Comparison of ENCODE assay signal across 29 mouse cellular contexts in genomic region chr5:113140872-113141271, GRCm38 (mm10). TPM values are rescaled to one million over a fixed set of nuclear protein-coding genes. Genes with fewer than 3 reads are reported as not detected.
DNase-seq lines count a peak whose midpoint lies in the region; ATAC-seq and TF ChIP-seq lines count a peak whose summit lies in the region.
"Had no signal": no experiment of that assay in that cellular context is flagged by ENCODE, and none has a peak within 500 bp of the region (broad histone marks: within the 10 kb centered on the region; RNA-seq: fewer than 3 reads in every experiment).

No protein-coding gene starts in this region.

- H3K4me2 ChIP-seq in kidney, postnatal 0 days (ENCODE audit: low read length): no peak overlapping the region
- no peak overlapping the region for H3K4me2 ChIP-seq in lung, embryonic 14.5 days
- H3K4me2 ChIP-seq: forebrain, embryonic 15.5 days; hindbrain, embryonic 15.5 days; intestine, embryonic 15.5 days; limb, embryonic 12.5 days; neural tube, embryonic 13.5 days; stomach, embryonic 15.5 days had no signal

- WGBS in kidney, postnatal 0 days: 96% methylated on average over 5 of the region's 5 CpGs
- WGBS in lung, embryonic 14.5 days: 95% methylated on average over 5 of the region's 5 CpGs
- WGBS in lung, adult 2 months: 98% methylated on average over 5 of the region's 5 CpGs

- 0 out of 2 replicates have a peak overlapping the region, but pooled peaks have one; percentile 83 for H3K27ac ChIP-seq in gastrocnemius, adult 2 months
- no peak overlapping the region for H3K27ac ChIP-seq in kidney, postnatal 0 days
- no peak overlapping the region for H3K27ac ChIP-seq in lung, embryonic 14.5 days (ENCODE audit: low read depth)
- H3K27ac ChIP-seq in bone marrow macrophage, adult 2 months (ENCODE audit: insufficient read depth, low read depth, low read length): no peak overlapping the region
- H3K27ac ChIP-seq: forebrain, embryonic 15.5 days; hindbrain, embryonic 15.5 days; intestine, embryonic 15.5 days; limb, embryonic 12.5 days; neural tube, embryonic 13.5 days; stomach, embryonic 15.5 days had no signal

- no peak overlapping the region for H3K4me3 ChIP-seq in gastrocnemius, adult 2 months
- H3K4me3 ChIP-seq in kidney, postnatal 0 days (replicated peaks; ENCODE audit: low read depth, low read length): no peak overlapping the region
- H3K4me3 ChIP-seq in lung, embryonic 14.5 days (ENCODE audit: low read depth, low read length): no peak overlapping the region
- H3K4me3 ChIP-seq in lung, adult 2 months (replicated peaks; ENCODE audit: extremely low read depth, low read depth, low read length): no peak overlapping the region
- H3K4me3 ChIP-seq in bone marrow macrophage, adult 2 months (ENCODE audit: insufficient read depth, low read length): no peak overlapping the region
- H3K4me3 ChIP-seq: forebrain, embryonic 15.5 days; hindbrain, embryonic 15.5 days; intestine, embryonic 15.5 days; limb, embryonic 12.5 days; myocyte; neural tube, embryonic 13.5 days; stomach, embryonic 15.5 days had no signal

- H3K36me3 ChIP-seq in kidney, postnatal 0 days (ENCODE audit: insufficient read depth, low read length): no peaks in the 10 kb centered on the region
- H3K36me3 ChIP-seq in lung, embryonic 14.5 days (ENCODE audit: insufficient read depth): no peaks in the 10 kb centered on the region
- H3K36me3 ChIP-seq: forebrain, embryonic 15.5 days; hindbrain, embryonic 15.5 days; intestine, embryonic 15.5 days; limb, embryonic 12.5 days; neural tube, embryonic 13.5 days; stomach, embryonic 15.5 days had no signal

- intact Hi-C loops in gastrocnemius, adult 2 months (cut with DNase I): no loop called here
- intact Hi-C loops in gastrocnemius, postnatal 36 days (cut with DNase I): loop anchor here (2.0 kb wide), 1 partner anchor 14 kb away; no protein-coding TSS in a partner anchor

- no peaks in the 10 kb centered on the region for H3K27me3 ChIP-seq in kidney, postnatal 0 days (ENCODE audit: insufficient read depth, low read length)
- H3K27me3 ChIP-seq in lung, embryonic 14.5 days (ENCODE audit: insufficient read depth, low read length): peaks cover 10% of the 10 kb centered on the region
- H3K27me3 ChIP-seq: forebrain, embryonic 15.5 days had no signal

- DNase-seq in gastrocnemius, adult 2 months: no peak
- no peak for DNase-seq in gastrocnemius, postnatal 36 days
- no peak for DNase-seq in kidney, postnatal 0 days (ENCODE audit: low spot score)
- DNase-seq in kidney, adult 8-10 months: no peak
- DNase-seq in lung, embryonic 14.5 days: no peak
- DNase-seq in lung, adult 2 months: no peak
- DNase-seq in urinary bladder, postnatal 10 days (ENCODE audit: low spot score): no peak
- DNase-seq: adrenal gland, postnatal 10 days; cerebellum, adult 8-10 months; cerebellum, postnatal 36 days; gastrocnemius, postnatal 14 days; heart, adult 18-20 months; heart, postnatal 36 days; kidney, postnatal 10 days; lung, postnatal 36 days; midbrain, embryonic 14.5 days; retina, postnatal 1 day; thymus, adult 18-20 months; thymus, postnatal 36 days had no signal

- TF ChIP-seq POLR2A in lung, adult 2 months (IDR thresholded peaks at IDR 0.05; ENCODE audit: borderline replicate concordance, extremely low read depth, low read depth, low read length): no peak
- no peak for TF ChIP-seq POLR2A in bone marrow macrophage, adult 2 months (IDR thresholded peaks at IDR 0.05; ENCODE audit: borderline replicate concordance, low read depth, low read length)

- TF ChIP-seq CTCF in gastrocnemius, adult 2 months (IDR thresholded peaks at IDR 0.05): peak; percentile 26; the same call in 1 of the 2 replicates
- TF ChIP-seq CTCF in kidney, postnatal 0 days (IDR thresholded peaks at IDR 0.05; ENCODE audit: low read depth): peak; percentile 32
- TF ChIP-seq CTCF in lung, embryonic 14.5 days (IDR thresholded peaks at IDR 0.05; ENCODE audit: low read depth): 0 out of 2 replicates have a peak, but pooled peaks have one; percentile 19
- TF ChIP-seq CTCF in lung, adult 2 months (IDR thresholded peaks at IDR 0.05; ENCODE audit: insufficient read depth, low read length): no peak
- peak; percentile 32; the same call in 1 of the 2 replicates for TF ChIP-seq CTCF in bone marrow macrophage, adult 2 months (IDR thresholded peaks at IDR 0.05; ENCODE audit: low read depth, low read length)

- H3K4me1 ChIP-seq in kidney, postnatal 0 days (replicated peaks; ENCODE audit: insufficient read depth, low read length): peaks cover 6% of the 10 kb centered on the region; the same call in 1 of the 2 replicates
- 0 out of 2 replicates have a peak, but pooled peaks cover 9% of the 10 kb centered on the region for H3K4me1 ChIP-seq in lung, embryonic 14.5 days (ENCODE audit: insufficient read depth)
- H3K4me1 ChIP-seq in lung, adult 2 months (ENCODE audit: control insufficient read depth, insufficient read depth, low read length): peaks cover 5% of the 10 kb centered on the region; the same call in 1 of the 2 replicates
- H3K4me1 ChIP-seq in bone marrow macrophage, adult 2 months (ENCODE audit: control insufficient read depth, insufficient read depth, low read length): peaks cover 17% of the 10 kb centered on the region

- no peak for ATAC-seq in kidney, postnatal 0 days (replicated peaks; ENCODE audit: low FRiP score, low read depth)
- no peak for ATAC-seq in lung, embryonic 14.5 days (ENCODE audit: insufficient read depth)
- ATAC-seq: forebrain, embryonic 15.5 days; intestine, embryonic 15.5 days had no signal

- no peak overlapping the region for H3K9ac ChIP-seq in kidney, postnatal 0 days (ENCODE audit: low read depth, low read length)
- H3K9ac ChIP-seq in lung, embryonic 14.5 days: no peak overlapping the region
- H3K9ac ChIP-seq: forebrain, embryonic 15.5 days; hindbrain, embryonic 15.5 days; intestine, embryonic 15.5 days; limb, embryonic 12.5 days; neural tube, embryonic 13.5 days; stomach, embryonic 15.5 days had no signal

- no peaks in the 10 kb centered on the region for H3K9me3 ChIP-seq in kidney, postnatal 0 days (replicated peaks; ENCODE audit: low read length)
- 0 out of 2 replicates have a peak, but pooled peaks cover 3% of the 10 kb centered on the region for H3K9me3 ChIP-seq in lung, embryonic 14.5 days (ENCODE audit: low read depth, low read length)
- H3K9me3 ChIP-seq: forebrain, embryonic 15.5 days; hindbrain, embryonic 15.5 days; intestine, embryonic 15.5 days; neural tube, embryonic 13.5 days; stomach, embryonic 15.5 days had no signal

RNA-seq across cellular contexts. Expression of gene Crybb3, which starts 59.5 kb away (rescaled TPM):
- 1 to 10 TPM in 1 of 2 experiments, under 1 TPM in 1; 0.79 to 1.0 TPM for total RNA-seq in gastrocnemius, adult 2 months (2021)
- under 1 TPM; 0.54 to 0.66 TPM for total RNA-seq in gastrocnemius, postnatal 36 days (2021)
- 0.71 and 1.1 TPM in 2 replicates for polyA plus RNA-seq in kidney, postnatal 0 days (2015; fragmentation: Nextera tagmentation; extraction: Ambion mirVana)
- 0.46 and 1.1 TPM in 2 replicates for polyA plus RNA-seq in lung, embryonic 14.5 days (2014; fragmentation: Nextera tagmentation; extraction: Ambion mirVana)
- polyA plus RNA-seq in lung, adult 2 months (2012; rRNA removed): 5.2 and 5.7 TPM in 2 replicates
- not detected in 2 replicates for polyA plus RNA-seq in bone marrow macrophage, adult 2 months (2012; ENCODE audit: insufficient read depth, insufficient read length, missing spikeins)
- total RNA-seq: megakaryocyte-erythroid progenitor cell, adult 5-6 weeks had no signal
- polyA plus RNA-seq: liver, embryonic 16.5 days had no signal
